Mouse (Mus musculus) kidney, embryonic 14.5 days (tissue): ENCODE measurements around the gene Prss32. TPM values are rescaled to one million over a fixed set of nuclear protein-coding genes. Genes with fewer than 3 reads are reported as not detected.

Experiments used
- ATAC-seq: fragments of 200-750 bp; cut with Nextera tagmentation; 2 replicates; pipeline ENCODE4 v1.8.0; 2017; ENCODE audit warnings: moderate number of reproducible peaks, mild to moderate bottlenecking, moderate TSS enrichment, moderate library complexity; ENCODE audit not compliant: low FRiP score, low TSS enrichment
- H3K27ac ChIP-seq: fragments of 300-500 bp; sonication (generic); 2 replicates; pipeline ENCODE4 v1.5.1; 2014; ENCODE audit warnings: low read depth, mild to moderate bottlenecking, low read length, moderate library complexity, mixed read lengths
- H3K27me3 ChIP-seq: fragments of 300-500 bp; sonication (generic); 2 replicates; pipeline ENCODE4 v1.6.1; 2014; ENCODE audit warnings: mild to moderate bottlenecking, low read length; ENCODE audit not compliant: control insufficient read depth, insufficient read depth
- H3K36me3 ChIP-seq: fragments of 300-500 bp; sonication (generic); 2 replicates; pipeline ENCODE4 v1.6.1; 2014; ENCODE audit warnings: low read length, mixed read lengths; ENCODE audit not compliant: control insufficient read depth, insufficient read depth
- H3K4me1 ChIP-seq: fragments of 300-500 bp; sonication (generic); 2 replicates; pipeline ENCODE4 v1.6.1; 2014; ENCODE audit warnings: low read length, mixed read lengths; ENCODE audit not compliant: control insufficient read depth, insufficient read depth
- H3K4me2 ChIP-seq: fragments of 300-500 bp; sonication (generic); replicated peaks from 2 replicates; pipeline ENCODE4 v1.6.1; 2014; ENCODE audit warnings: low read depth, mild to moderate bottlenecking, low read length
- H3K4me3 ChIP-seq: fragments of 300-500 bp; sonication (generic); 2 replicates; pipeline ENCODE4 v1.5.1; 2014; ENCODE audit warnings: mild to moderate bottlenecking, low read length
- H3K9ac ChIP-seq: fragments of 300-500 bp; sonication (generic); 2 replicates; pipeline ENCODE4 v1.6.1; 2014; ENCODE audit warnings: low read depth, mild to moderate bottlenecking, low read length, moderate library complexity
- H3K9me3 ChIP-seq: fragments of 300-500 bp; sonication (generic); 2 replicates; pipeline ENCODE4 v1.6.1; 2016; ENCODE audit warnings: low read length; ENCODE audit not compliant: control insufficient read depth
- WGBS: fragments of 180-500 bp; shearing (Covaris S2); extraction: QIAGEN DNeasy Blood & Tissue Kit; methylation state at CpG from one replicate; pipeline ENCODE4 v1.1.7; 2014; 5-methylcytosine and 5-hydroxymethylcytosine counted together
- polyA plus RNA-seq: library from polyadenylated mRNA; unstranded; fragments of >200 nt; fragmentation: Nextera tagmentation; extraction: Ambion mirVana; gene quantifications from 2 replicates; pipeline ENCODE4 v1.2.1, GENCODE M21; 2014

Gene Prss32
- polyA plus RNA-seq, 1 experiment from 2014 or later = not detected

GRCm38 (mm10) chr17:23807918-23808317 lies 35.7 kb upstream of the Prss32 start:
- 95% methylated on average over 3 of the region's 3 CpGs for WGBS
- H3K36me3 ChIP-seq = peaks cover 61% of the 10 kb centered on the region

GRCm38 (mm10) chr17:23815641-23816040 lies 28.0 kb upstream of the Prss32 start:
- Histone ChIP-seq H3K4me1 (no peaks in the 10 kb centered on the region), H3K9me3 (peaks cover 28% of the 10 kb centered on the region), H3K36me3 (peaks cover 99% of the 10 kb centered on the region), H3K27me3 (no peaks in the 10 kb centered on the region), H3K27ac (no peak overlapping the region), H3K9ac (no peak overlapping the region), H3K4me3 (no peak overlapping the region), H3K4me2 (no peak overlapping the region)
- WGBS = 98% methylated on average over 16 of the region's 16 CpGs
- no peak for ATAC-seq

More at GRCm38 (mm10) chr17:23807918-23808317, 35.7 kb upstream of the Prss32 start:
- H3K4me1 ChIP-seq = peaks cover 23% of the 10 kb centered on the region
- no peaks in the 10 kb centered on the region for H3K9me3 ChIP-seq
- no peaks in the 10 kb centered on the region for H3K27me3 ChIP-seq
- no peak overlapping the region for H3K4me2 ChIP-seq
- ATAC-seq = no peak
- no peak overlapping the region for H3K9ac ChIP-seq
- H3K27ac ChIP-seq = no peak overlapping the region
- H3K4me3 ChIP-seq = no peak overlapping the region

DNA sequence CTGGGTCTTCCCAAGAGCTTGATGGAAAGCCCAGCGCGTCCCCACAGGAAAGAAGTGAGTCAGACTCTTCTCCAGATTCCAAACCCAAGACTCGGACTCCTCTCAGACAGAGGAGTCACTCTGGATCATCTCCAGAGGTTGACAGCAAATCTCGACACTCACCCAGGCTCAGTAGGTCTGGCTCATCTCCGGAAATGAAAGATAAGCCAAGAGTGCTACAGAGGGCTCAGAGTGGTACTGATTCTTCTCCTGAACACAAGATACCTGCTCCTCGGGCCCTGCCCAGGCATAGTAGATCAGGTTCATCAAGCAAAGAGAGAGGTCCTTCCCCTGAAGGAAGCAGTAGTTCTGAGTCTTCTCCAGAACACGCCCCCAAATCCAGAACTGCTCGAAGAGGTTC lies 25.1 kb upstream of the Prss32 start:
- H3K4me2 ChIP-seq = no peak overlapping the region
- no peak for ATAC-seq
- H3K4me3 ChIP-seq = no peak overlapping the region
- no peak overlapping the region for H3K27ac ChIP-seq
- 99% methylated on average over 8 of the region's 8 CpGs for WGBS
- no peak overlapping the region for H3K9ac ChIP-seq
- H3K27me3 ChIP-seq = no peaks in the 10 kb centered on the region
- H3K36me3 ChIP-seq = peaks cover 100% of the 10 kb centered on the region
- no peaks in the 10 kb centered on the region for H3K4me1 ChIP-seq
- H3K9me3 ChIP-seq = peaks cover 28% of the 10 kb centered on the region

DNA sequence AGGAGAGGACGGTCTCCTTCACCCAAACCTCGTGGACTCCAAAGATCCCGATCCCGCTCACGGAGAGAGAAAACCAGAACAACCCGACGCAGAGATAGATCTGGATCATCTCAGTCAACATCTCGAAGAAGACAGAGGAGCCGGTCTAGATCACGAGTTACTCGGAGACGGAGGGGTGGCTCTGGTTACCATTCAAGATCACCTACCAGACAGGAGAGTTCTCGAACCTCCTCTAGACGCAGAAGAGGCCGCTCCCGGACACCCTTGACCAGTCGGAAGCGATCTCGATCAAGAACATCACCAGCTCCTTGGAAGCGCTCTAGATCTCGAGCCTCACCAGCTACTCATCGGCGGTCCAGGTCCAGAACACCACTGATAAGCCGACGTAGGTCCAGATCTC lies 24.4 kb upstream of the Prss32 start:
- Histone ChIP-seq H3K9ac (no peak overlapping the region), H3K4me1 (no peaks in the 10 kb centered on the region), H3K36me3 (peaks cover 100% of the 10 kb centered on the region), H3K4me3 (no peak overlapping the region), H3K27me3 (no peaks in the 10 kb centered on the region), H3K27ac (no peak overlapping the region), H3K9me3 (peaks cover 28% of the 10 kb centered on the region), H3K4me2 (no peak overlapping the region)
- 98% methylated on average over 25 of the region's 25 CpGs for WGBS
- ATAC-seq = no peak

- Histone ChIP-seq H3K9ac (no peak overlapping the region), H3K4me2 (no peak overlapping the region), H3K27me3 (no peaks in the 10 kb centered on the region), H3K36me3 (peaks cover 100% of the 10 kb centered on the region), H3K27ac (no peak overlapping the region), H3K9me3 (peaks cover 24% of the 10 kb centered on the region), H3K4me3 (no peak overlapping the region), H3K4me1 (no peaks in the 10 kb centered on the region)
- ATAC-seq = no peak
- 98% methylated on average over 5 of the region's 5 CpGs for WGBS
Observed at GRCm38 (mm10) chr17:23820731-23821130, 22.9 kb upstream of the Prss32 start.

GRCm38 (mm10) chr17:23822094-23822493 lies 21.6 kb upstream of the Prss32 start:
- H3K9me3 ChIP-seq = peaks cover 22% of the 10 kb centered on the region
- no peak overlapping the region for H3K4me3 ChIP-seq
- WGBS = 74% methylated on average over 6 of the region's 6 CpGs
- no peak overlapping the region for H3K9ac ChIP-seq
- ATAC-seq = no peak
- no peak overlapping the region for H3K27ac ChIP-seq
- no peaks in the 10 kb centered on the region for H3K27me3 ChIP-seq
- peaks cover 100% of the 10 kb centered on the region for H3K36me3 ChIP-seq
- peaks cover 4% of the 10 kb centered on the region; the same call in 1 of the 2 replicates for H3K4me1 ChIP-seq
- H3K4me2 ChIP-seq = no peak overlapping the region

- Histone ChIP-seq H3K27me3 (no peaks in the 10 kb centered on the region), H3K4me1 (peaks cover 13% of the 10 kb centered on the region; the same call in 1 of the 2 replicates), H3K9me3 (peaks cover 18% of the 10 kb centered on the region), H3K4me2 (no peak overlapping the region), H3K9ac (no peak overlapping the region), H3K4me3 (no peak overlapping the region), H3K27ac (no peak overlapping the region), H3K36me3 (peaks cover 93% of the 10 kb centered on the region)
- 84% methylated on average over 16 of the region's 16 CpGs for WGBS
- ATAC-seq = 0 out of 2 replicates have a peak, but pooled peaks have one; percentile 17
Observed at GRCm38 (mm10) chr17:23823018-23823417, 20.6 kb upstream of the Prss32 start.

GRCm38 (mm10) chr17:23823614-23824013 lies 20.0 kb upstream of the Prss32 start:
- Histone ChIP-seq H3K4me2 (no peak overlapping the region), H3K36me3 (peaks cover 87% of the 10 kb centered on the region), H3K27ac (no peak overlapping the region), H3K4me1 (peaks cover 15% of the 10 kb centered on the region; the same call in 1 of the 2 replicates), H3K4me3 (no peak overlapping the region), H3K27me3 (no peaks in the 10 kb centered on the region), H3K9me3 (peaks cover 12% of the 10 kb centered on the region), H3K9ac (no peak overlapping the region)
- WGBS = 87% methylated on average over 12 of the region's 12 CpGs
- 0 out of 2 replicates have a peak, but pooled peaks have one; percentile 21 for ATAC-seq

GRCm38 (mm10) chr17:23825591-23825990 lies 18.1 kb upstream of the Prss32 start:
- no peak overlapping the region for H3K9ac ChIP-seq
- peaks cover 15% of the 10 kb centered on the region; the same call in 1 of the 2 replicates for H3K4me1 ChIP-seq
- H3K36me3 ChIP-seq = peaks cover 68% of the 10 kb centered on the region
- H3K27ac ChIP-seq = no peak overlapping the region
- no peaks in the 10 kb centered on the region for H3K27me3 ChIP-seq
- 85% methylated on average over 4 of the region's 4 CpGs for WGBS
- H3K4me2 ChIP-seq = no peak overlapping the region
- ATAC-seq = no peak
- no peaks in the 10 kb centered on the region for H3K9me3 ChIP-seq
- H3K4me3 ChIP-seq = no peak overlapping the region
